Mouse (Mus musculus) erythroblast, embryonic 14.5 days (primary cell): Measurements from ENCODE around the gene Pum2.

Source experiments
- GATA1 ChIP-seq: IDR thresholded peaks from 2 replicates; pipeline ENCODE4 v1.6.1; 2012; ENCODE audit warnings: low read length, inconsistent platforms, mixed read lengths
- TAL1 ChIP-seq: IDR thresholded peaks from 3 replicates; pipeline ENCODE4 v1.6.1; 2012; ENCODE audit warnings: low read length, inconsistent platforms, mixed read lengths

GRCm38 (mm10) chr12:8778106-8778505, 104.2 kb downstream of the Pum2 start:
- no peak for TF ChIP-seq TAL1
- TF ChIP-seq GATA1, result no peak
